Mouse (Mus musculus) gonadal fat pad, adult 2 months (tissue): ENCODE data around the gene Chek2. TPM values are rescaled to one million over a fixed set of nuclear protein-coding genes. Genes with fewer than 3 reads are reported as not detected.
"Not testable (repeated sequence)": the region's sequence is repeated elsewhere in the genome, so short reads cannot be mapped to it uniquely, and the experiment has no call there.

Source experiments
- DNase-seq: peaks from one replicate; pipeline ENCODE4 v3.0.0-alpha.2; 2012; ENCODE audit warnings: low read depth
- polyA plus RNA-seq: library from polyadenylated mRNA; depleted of rRNA; stranded (reverse); fragments of >200 nt; gene quantifications from 2 replicates; pipeline ENCODE4 v1.2.3, GENCODE M21; 2012

Gene Chek2
- polyA plus RNA-seq, 1 experiment: 7.0 TPM

DNA sequence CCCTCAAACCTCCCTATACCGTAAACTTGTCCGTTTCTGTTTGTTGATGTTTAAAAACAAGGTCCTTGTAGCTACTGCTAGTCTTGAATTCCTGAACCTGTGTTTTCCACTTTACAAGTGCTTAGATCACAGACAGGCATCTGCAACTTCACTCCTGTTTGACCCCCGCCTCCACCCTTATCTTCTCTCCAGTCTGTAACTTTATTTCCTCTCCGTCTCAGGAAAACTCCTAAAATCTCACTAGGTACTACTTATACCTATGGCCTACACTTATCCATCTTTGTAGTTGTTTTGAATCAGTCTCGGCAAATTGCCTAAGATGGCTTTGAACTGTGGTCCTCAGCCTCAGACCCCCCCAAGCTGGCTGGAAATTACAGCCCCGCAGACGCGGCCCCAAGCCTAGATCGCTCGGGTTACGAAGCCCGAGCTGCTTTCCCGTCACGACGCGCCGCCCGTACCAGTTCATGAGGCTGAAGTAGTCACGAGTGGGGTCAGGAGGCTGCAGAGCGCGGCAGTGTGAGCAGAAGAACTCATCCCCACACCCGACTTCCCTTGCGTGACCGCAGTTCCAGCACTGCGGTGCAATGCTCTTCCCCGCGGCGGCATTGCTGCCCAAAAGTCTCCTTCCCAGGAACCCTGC lies 621 bp upstream of the Chek2 start:
- no peak for DNase-seq

DNA sequence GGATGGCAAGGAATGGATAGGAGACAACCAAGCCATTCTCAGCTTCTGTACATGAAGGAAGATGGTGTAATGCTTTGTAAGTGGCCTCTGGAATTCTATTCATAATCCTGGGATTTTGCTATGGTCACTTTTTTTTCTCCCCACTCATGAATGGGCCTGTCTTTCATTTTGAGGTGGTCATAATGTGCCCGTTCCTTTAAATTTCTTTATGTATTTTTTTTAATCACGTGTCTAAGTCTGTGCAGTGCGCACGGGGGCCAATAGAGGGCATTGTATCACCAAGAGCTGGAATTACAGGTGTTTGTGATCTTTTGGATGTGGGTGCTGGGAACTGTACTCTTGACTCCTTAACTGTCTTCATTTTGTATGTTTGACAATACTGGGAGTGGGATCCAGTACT lies 686 bp downstream of the Chek2 start:
- no peak for DNase-seq

DNA sequence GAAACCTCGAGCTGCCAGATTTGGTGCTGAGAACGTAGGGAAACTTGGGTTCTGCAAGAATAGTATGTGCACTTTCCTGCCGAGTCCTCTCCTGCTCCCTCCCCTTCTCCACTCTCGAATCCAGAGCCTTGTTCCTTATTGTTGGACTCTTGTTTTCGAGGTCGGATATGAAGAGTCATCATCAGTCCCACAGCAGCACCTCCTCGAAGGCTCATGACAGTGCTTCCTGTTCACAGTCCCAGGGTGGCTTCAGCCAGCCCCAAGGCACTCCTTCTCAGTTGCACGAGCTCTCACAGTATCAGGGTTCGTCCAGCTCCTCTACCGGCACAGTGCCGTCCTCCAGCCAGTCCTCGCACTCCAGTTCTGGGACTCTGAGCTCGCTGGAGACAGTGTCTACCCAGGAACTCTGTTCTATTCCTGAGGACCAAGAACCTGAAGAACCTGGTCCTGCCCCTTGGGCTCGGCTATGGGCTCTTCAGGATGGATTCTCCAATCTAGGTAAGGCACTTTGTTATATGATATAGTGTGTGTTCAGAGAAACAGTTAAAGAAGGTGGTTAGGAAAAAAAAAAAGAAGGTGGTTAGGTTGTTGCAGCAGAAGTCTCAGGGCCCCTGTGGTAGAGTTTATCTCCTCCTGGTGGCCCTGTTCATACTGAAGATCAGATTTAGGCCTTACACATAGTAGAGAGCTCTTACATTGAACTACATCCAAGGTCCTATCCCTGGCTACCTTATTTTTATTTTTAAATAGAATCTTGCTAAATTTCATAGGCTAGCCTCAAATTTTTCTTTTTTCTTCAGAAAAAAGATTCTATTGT lies 1.5 kb downstream of the Chek2 start:
- DNase-seq: no peak

DNA sequence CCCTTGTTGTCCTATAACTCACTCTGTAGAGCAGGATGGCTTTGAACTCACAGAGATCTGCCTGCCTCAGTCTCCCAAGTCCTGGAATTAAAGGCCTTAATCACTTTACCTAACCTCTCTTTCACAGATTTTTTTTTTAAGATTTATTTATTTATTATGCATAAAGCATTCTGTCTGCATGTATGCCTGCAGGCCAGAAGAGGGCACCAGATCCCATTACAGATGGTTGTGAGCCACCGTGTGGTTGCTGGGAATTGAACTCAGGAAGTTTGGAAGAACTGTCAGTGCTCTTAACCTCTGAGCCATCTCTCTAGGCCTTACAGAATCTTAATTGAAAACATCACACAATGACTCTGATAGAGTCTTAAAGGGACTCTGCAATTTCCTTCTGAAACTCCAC lies 13.2 kb downstream of the Chek2 start:
- DNase-seq: no peak

DNA sequence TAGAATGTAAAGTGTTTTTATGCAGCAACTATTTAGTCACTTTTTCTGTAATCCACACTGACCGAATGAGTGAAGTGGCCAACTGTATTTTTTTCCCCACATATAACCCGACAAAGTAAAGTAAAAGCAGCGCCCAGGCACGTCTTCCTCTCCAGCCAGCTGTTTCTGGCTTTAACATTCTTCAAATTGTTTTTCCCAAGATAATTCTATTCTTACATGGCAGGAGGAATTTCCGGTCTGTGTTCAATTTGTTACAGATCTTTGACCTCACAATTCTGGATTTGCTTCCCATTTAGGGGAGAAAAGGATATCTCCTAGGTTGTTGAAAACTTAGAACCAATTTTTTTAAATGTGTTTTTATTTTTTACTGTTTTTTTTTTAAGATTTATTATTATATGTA lies 17.3 kb downstream of the Chek2 start:
- DNase-seq: no peak

DNA sequence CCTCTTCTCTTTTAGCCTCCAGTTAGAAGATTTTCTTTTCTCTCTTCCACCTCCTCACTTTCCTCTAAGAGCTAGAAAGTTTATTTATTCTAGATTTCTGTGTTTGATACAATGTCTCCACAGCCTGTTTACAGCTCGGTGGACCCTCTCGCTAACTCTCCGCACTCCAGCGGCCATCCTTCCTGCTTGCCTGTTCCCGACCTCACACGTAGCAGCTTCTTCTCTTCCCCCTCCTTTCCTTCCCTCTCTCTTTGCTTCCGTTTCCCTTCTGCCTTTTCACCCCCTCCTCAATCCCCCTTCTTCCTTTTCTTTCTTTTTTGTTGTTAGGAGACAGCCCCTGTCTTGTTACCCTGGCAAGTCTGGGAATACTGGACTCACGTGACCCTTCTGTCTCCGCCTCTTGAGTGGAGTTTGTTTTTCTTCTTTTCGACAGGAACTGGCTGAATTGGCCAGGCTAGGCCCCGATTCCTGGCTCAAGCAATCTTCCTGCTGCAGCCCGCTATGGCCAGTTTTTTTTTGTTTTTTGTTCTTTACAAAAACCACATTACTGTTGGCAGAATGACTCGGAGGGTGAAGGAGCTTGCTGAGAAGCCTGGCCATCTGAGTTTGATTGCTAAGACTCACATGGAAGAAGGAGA lies 19.4 kb downstream of the Chek2 start:
- no peak for DNase-seq

DNA sequence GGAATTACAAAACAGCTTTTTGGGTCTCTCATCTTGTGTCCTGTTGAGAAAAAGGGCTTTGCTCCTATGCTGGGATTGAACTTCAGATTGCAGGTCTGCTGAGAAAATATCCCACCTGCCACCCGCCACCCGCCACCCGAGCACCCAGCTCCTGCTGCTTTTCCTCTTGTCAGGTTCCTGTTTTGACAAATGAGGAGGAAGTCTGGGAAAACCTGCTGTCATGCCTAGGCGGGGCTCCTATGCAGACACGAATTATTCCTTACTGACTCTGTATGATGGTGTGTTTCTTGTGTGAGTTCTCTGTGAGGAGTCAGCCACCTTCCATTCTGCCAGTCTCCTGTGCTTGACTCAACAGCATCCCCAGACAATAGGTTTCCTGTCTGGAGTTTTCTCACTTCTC lies 20.7 kb downstream of the Chek2 start:
- no peak for DNase-seq

DNA sequence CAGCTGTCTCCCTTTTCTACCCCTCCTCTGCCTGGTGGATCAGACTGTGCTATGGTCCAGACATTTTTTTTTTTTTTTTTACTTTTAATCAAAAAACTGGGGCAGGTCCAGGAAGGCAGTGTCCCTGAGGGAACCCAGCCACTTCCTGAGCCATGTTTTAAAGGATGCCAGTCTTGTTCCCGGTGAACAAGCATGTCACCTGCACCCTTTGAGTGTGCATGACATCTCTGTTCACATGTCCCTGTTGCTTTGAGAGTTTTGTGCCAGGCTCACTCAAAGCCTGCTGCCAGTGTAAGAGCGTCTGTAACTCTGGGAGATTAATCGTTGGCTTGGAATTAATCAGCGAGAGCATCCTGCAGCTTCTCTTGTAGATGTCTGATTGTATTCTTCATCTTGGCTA lies 28.7 kb downstream of the Chek2 start:
- DNase-seq: no peak

DNA sequence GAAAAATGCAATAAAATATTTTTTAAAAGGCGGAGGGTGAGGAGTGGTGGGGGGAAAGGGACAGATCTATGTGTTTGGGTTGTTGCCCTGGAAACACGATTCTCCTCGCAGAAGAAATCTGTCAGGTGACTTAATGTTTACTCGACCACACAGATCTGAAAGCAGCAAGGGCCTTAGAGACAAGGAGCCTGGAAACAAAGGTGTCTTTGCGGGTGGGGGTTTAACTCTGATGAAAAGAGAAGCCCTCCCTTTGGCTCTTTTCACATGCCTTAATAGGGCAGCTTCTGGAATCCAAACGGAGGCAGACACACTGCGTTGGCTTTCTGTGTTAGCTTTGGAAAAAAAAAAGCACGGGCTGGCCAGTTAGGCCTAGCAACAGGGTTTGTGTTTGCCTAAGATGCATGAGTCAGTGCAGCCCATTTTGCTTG lies 29.5 kb downstream of the Chek2 start:
- DNase-seq: no peak

DNA sequence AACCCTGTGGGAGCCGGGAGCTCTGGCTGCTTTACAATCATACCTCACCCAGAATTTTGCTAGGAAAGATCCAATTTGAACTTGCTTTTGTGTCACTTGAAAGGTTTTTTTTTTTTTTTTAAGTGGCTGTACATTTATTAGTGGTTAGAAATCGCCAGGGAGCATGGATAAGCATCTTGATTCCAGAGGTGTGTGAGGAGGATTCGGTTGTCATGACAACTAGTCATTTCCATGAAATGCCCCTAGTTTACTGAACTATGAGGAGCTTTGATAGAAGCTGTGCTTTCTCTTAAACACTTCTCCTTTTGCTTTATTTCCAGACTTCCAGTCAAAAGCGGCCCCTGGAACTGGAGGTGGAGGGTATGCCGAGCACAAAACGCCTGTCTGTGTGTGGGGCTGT lies 33.4 kb downstream of the Chek2 start:
- DNase-seq: no peak

DNA sequence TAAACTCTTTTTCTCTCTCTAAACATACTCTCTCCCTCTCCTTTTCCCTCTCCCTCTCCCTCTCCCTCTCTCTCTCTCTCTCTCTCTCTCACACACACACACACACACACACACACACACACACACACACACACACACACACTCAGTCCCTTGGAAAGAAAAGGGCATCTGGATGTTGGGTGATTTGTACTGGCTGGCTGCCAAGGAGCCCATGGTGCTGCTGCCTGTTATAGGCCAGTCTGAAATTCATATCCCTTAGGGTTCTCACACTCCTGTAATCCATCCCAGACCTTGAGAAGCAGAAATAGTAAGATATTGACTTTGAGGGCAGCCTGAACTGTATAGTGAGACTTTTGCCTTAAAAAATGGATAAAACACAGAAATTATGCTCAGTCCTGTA lies 34.9 kb downstream of the Chek2 start:
- DNase-seq: no peak

DNA sequence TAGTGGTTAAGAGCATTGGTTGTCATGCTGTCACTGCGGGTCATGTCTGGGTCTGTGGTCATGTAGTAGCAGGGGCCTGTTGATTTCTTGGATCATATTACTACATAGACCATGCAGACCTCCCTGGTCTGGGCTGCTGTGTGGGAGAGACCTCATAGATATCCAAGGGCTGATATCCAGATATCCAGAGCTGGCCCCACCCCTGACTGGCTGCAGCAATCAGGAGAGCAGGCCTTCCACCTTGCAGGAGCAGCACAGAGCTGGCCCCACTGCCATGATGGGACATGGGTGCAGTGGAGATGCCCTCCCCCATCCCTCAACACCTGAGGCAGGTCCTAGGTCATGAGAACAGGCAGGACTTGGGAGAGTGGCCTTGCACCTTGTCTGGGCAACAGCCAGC lies 35.5 kb downstream of the Chek2 start:
- no peak for DNase-seq

DNA sequence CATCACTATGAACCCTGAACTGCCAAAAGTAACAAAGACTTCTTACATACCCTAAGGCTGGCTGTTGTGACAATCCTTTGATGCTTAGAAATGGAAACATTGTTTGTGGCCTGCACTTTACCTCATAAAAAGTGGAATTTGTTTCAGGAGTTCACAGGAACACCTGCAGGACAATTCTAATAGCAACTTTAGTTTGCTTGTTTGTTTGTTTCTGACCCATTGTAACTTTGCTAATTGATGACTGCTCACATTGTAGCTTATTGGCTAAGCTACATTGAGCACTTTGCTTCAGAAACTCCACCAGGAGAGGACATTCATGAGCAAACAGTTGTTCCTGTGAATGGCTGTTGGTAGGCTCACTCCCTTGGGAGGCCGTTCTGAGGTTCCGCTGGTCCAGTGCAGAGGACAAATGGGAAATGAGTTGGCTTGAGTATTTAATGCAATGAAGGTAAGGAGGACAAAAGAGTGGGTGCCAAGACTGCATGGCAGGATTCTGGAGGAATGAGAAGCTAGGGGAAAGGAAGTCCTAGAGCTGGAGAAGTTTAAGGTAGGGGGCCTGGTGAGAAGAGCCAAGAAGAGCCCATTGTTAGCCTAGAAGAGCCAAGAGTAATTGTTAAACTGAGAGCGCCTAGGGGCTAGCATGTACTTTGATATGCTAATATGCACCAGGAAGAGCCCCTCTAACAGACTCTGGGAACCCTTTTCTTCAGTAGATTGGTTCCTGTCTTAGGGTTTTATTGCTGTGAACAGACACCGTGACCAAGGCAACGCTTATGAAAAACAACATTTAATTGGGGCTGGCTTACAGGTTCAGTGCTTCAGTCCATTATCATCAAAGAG lies 38.1 kb downstream of the Chek2 start:
- DNase-seq: peak; percentile 14

DNA sequence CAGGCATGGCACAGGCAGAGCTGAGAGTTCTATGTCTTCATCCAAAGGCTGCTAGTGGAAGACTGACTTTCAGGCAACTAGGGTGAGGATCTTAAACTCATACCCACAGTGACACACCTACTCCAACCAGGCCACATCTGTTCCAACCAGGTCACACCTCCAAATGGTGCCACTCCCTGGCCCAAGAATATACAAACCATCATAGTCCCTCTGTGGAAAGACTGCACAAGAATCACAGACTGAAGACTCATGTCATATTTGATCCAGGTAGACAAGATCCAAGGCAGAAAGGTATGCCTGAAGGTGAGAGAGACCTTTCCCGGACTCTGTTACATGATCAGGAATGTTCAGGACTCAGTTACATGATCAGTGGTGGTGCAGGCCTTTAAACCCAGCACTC lies 38.7 kb downstream of the Chek2 start:
- DNase-seq: not testable (repeated sequence)

DNA sequence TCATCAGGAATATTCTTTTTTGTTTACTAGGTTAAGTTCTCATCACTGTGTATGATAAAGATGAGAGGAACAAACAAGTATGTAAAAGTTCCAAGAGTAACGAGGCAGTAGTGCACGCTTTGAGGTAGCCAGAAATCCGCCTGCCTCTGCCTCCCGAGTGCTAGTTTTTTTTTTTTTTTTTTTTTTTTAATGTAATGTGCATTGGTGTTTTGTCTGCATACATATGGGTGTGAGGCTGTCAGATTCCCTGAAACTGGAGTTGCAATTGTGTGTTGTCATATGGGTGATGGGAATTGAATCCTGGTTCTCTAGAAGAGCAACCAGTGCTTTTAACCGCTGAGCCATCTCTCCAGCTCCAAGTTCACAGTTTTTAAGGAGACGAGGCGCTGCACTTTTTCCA lies 39.3 kb downstream of the Chek2 start:
- DNase-seq: no peak

DNA sequence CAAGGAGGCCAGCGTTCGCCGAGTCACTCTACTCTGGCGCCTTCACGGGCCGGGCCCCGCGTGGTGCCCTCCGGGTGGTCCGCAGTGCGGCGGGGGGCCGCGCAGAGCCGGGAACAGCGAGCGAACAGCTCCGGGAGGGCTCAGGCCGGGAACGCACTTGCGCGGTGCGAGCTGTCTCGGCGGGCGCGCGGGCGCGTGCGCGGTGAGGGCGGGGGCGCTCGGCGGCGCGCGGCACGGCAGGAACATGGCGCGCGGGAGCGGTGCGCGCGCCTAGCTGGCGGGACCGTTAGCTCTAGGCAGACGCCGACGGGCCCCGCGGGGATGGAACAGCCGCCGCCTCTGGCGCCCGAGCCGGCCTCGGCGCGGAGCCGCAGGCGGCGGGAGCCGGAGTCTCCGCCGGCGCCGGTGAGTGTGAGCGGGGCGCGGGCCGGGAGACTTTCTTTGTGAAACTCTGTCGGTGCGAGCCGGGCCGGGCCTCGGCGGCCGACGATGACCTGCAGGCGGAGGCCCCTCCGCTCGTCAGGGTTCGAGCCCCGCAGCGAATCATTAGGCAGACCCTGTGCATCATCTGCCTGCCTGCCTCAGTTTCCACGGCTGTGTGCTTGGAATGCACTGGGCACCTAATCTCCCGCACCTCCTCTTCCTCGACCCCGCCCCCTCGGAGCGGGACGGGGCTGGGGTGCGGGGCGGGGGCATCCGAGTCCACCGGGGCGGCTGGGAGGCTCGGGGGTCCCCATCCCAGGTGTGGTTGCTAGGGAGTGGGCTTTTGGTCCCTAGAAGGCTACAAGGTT lies 40.0 kb downstream of the Chek2 start, which contains the start of gene Ttc28:
Gene Ttc28, plus strand, starts transcription at position 220 of the 791 bp plus-strand sequence.
- DNase-seq: no peak

DNA sequence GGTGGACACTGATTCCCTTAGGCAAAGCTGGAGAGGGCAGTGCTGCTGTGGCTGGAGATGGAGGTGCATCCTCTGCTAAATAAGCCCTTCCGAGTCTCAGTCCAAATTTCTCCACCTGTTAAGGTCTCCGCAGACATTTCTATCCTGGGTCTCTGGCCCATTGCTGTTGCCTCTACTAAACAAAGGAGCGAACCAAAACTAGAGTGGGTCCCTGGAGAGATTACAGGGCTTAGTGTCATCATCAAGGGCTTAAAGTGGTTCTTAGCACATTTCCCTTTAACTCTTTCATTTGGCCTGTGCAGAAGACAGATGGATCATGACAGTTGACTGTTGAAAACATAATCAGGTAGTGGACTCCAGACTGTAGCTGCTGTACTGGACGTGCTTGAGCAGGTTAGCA lies 48.8 kb downstream of the Chek2 start:
- DNase-seq: no peak

DNA sequence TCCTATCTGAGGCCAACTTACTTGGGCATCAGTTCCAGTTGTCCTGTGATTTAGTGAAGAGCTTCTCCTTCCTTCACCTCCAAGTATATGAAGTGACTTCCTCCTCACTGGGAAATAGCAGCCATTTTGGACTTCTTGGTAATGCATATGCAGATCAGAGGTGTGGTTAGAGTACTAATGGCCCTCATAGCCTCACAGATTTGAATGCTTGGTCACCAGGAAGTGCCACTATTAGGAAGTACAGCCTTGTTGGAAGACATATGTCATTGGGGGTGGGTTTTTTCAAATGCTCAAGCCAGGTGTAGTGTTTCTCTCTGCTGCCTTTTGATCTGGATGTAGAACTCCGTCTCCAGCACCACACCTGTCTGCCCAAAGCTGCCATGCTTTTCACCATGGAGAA lies 50.2 kb downstream of the Chek2 start:
- no peak for DNase-seq

DNA sequence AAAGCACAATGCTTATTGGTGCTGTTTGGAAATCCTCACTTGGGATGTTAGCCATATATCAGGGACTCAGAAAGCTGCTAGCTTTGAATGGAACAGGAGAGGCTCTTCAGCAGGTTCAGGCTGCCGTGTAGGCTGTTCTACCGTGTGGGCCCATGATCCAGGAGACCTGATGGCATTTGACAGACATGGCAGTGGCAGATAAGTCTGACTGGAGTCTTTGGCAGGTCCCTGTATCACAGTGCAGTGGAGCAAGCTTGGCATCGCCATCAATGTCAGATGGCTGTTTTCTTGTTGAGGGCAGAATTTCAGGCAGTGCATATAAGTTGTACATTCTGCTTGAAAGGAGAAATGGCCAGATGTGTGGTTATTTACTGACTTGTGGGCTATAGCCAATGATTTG lies 50.8 kb downstream of the Chek2 start:
- no peak for DNase-seq

DNA sequence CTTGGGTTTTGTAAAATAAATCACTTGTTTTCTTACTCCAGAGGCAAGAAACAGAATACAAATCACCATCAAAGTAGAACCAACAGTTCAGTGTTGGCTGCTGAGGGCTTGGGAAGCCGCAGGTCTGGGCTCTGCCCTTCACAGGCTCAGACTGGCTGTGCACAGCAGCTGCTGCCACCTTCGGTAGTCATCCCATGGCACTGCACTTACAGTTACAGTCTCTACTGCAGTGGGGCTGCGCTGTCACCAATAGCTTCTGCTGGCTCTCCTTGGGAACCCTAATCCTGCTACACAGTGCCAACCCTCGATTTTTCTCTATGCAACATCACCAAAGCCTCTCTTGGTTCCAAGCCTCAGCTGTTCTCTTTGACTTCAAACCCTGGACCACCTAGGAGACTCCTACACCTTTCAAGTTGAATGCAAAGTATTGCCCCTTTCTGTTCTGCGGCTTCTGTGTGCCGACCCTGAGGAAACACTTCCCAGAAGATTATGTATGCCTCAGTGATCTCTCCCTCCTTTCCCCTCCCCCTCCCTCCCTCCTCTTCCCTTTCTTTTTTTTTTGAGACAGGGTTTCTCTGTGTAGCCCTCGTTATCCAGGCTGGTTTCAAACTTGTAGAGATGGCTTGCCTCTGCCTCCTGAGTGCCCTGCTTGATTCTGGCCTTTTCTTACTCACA lies 57.5 kb downstream of the Chek2 start:
- no peak for DNase-seq

DNA sequence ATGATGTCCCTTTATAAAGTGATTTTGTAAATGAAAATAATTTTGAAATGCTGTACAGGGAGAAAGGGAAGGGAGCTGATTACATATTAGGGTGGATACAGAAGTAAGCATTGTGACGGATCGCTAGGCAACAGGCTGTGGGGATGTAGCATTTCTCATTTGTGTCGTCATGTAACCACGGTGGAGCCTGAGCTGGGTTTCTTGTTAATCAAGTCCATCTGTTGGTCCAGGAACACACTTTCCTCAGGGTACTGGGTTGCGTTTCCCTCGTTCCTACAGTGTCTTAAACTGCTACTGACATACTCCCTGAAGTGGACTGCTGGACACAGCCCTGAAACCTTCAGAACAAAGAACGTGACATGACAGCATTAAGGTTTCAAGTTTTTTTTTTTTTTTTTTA lies 58.4 kb downstream of the Chek2 start:
- DNase-seq: no peak
